Mouse (Mus musculus) liver, adult 2 months (tissue): ENCODE results near the gene Sgms1. TPM values are rescaled to one million over a fixed set of nuclear protein-coding genes. Genes with fewer than 3 reads are reported as not detected.

Source experiments
- DNase-seq: peaks from one replicate; pipeline ENCODE4 v3.0.0-alpha.2; 2011; ENCODE audit warnings: low read depth, low spot score; ENCODE audit errors: extremely low read depth
- H3K27ac ChIP-seq: fragments of 200-500 bp; replicated peaks from 2 replicates; pipeline ENCODE4 v1.5.1; 2012; ENCODE audit warnings: low read depth, mild to moderate bottlenecking, control low read depth, inconsistent platforms, low read length; ENCODE audit not compliant: insufficient read depth
- H3K27me3 ChIP-seq: fragments of 200-500 bp; 2 replicates; pipeline ENCODE4 v1.6.1; 2012; ENCODE audit warnings: mild to moderate bottlenecking, moderate library complexity, low read length, inconsistent platforms; ENCODE audit not compliant: control insufficient read depth, insufficient read depth
- H3K36me3 ChIP-seq: fragments of 200-500 bp; 2 replicates; pipeline ENCODE4 v1.6.1; 2012; ENCODE audit warnings: low read length, inconsistent platforms; ENCODE audit not compliant: control insufficient read depth, insufficient read depth
- H3K4me1 ChIP-seq: fragments of 200-500 bp; 2 replicates; pipeline ENCODE4 v1.6.1; 2011; ENCODE audit warnings: low read length; ENCODE audit not compliant: control insufficient read depth, insufficient read depth
- H3K4me3 ChIP-seq: fragments of 200-500 bp; 2 replicates; pipeline ENCODE4 v1.5.1; 2011; ENCODE audit warnings: low read depth, mild to moderate bottlenecking, control low read depth, low read length, moderate library complexity; ENCODE audit not compliant: insufficient read depth
- H3K79me2 ChIP-seq: fragments of 200-500 bp; 2 replicates; pipeline ENCODE4 v1.6.1; 2012; ENCODE audit warnings: inconsistent platforms, mild to moderate bottlenecking, low read length, moderate library complexity; ENCODE audit not compliant: control insufficient read depth, insufficient read depth
- H3K9ac ChIP-seq: fragments of 200-500 bp; 2 replicates; pipeline ENCODE4 v1.6.1; 2012; ENCODE audit warnings: low read depth, mild to moderate bottlenecking, control low read depth, inconsistent platforms, low read length
- CTCF ChIP-seq: fragments of 200-500 bp; IDR thresholded peaks from 2 replicates; pipeline ENCODE4 v1.5.1; 2011; ENCODE audit warnings: low read depth, low read length, control low read depth
- POLR2A ChIP-seq: fragments of 200-500 bp; IDR thresholded peaks from 2 replicates; pipeline ENCODE4 v1.6.1; 2011; ENCODE audit warnings: low read length, control low read depth; ENCODE audit not compliant: insufficient read depth; ENCODE audit errors: extremely low read depth
- WGBS: fragments of 180-500 bp; shearing (Covaris S2); methylation state at CpG from one replicate; pipeline ENCODE4 v1.1.7; 2018; 5-methylcytosine and 5-hydroxymethylcytosine counted together
- polyA plus RNA-seq: library from polyadenylated mRNA; depleted of rRNA; stranded (reverse); fragments of >200 nt; gene quantifications from 2 replicates; pipeline ENCODE4 v1.2.3, GENCODE M21; 2012
- total RNA-seq: library from RNA; depleted of rRNA; stranded (reverse); fragments of >200 nt; gene quantifications from 2 replicates; pipeline ENCODE4 v1.2.3, GENCODE M21; 2014

The Sgms1 gene
- total and polyA plus RNA-seq, 2 experiments = 6.5 to 26.7 TPM

GRCm38 (mm10) chr19:32380748-32381147 lies 8.8 kb downstream of the Sgms1 start:
- H3K79me2 ChIP-seq = peaks cover 48% of the 10 kb centered on the region
- no peak for DNase-seq
- no peak overlapping the region for H3K9ac ChIP-seq
- no peaks in the 10 kb centered on the region for H3K27me3 ChIP-seq
- 93% methylated on average over 11 of the region's 11 CpGs for WGBS
- H3K4me3 ChIP-seq = no peak overlapping the region
- no peak overlapping the region for H3K27ac ChIP-seq
- no peaks in the 10 kb centered on the region for H3K36me3 ChIP-seq
- H3K4me1 ChIP-seq = peaks cover 2% of the 10 kb centered on the region; the same call in 1 of the 2 replicates
- TF ChIP-seq CTCF (no peak), POLR2A (no peak)

DNA sequence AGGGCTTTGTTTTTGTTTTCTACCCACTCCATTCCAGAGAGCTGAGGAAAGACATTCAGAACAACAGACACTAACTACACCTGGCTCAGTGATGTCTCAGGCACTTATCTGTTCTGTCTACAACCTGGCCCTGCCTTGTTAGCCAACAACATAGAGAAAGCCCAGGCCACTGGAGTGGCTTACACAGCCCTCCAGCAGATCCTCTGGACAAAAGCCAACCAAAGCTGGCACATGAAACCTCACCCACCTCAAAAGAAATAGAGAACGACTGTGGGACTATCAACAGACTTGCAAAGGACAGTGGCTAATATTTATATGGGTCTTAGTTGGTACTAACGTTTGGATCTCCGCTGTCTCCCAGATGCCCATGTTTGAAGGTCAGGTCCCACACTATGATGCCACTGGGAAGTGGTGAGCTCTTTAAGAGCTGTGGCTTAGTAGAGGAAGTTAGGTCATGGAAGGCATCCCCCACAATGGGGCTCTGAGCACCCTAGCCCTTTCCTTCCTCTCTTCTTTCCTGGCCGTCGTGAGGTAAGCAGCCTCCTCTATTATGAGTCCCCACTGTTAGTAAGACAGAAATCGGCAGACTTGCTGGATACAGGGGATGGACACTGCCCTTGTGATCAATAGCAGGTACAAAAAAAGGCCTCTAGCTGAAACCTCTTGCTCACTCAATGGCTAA lies 10.1 kb downstream of the Sgms1 start:
- H3K27ac ChIP-seq = no peak overlapping the region
- TF ChIP-seq CTCF (no peak), POLR2A (no peak)
- no peak overlapping the region for H3K9ac ChIP-seq
- DNase-seq = no peak
- peaks cover 50% of the 10 kb centered on the region for H3K79me2 ChIP-seq
- 69% methylated on average over 6 of the region's 6 CpGs for WGBS
- H3K27me3 ChIP-seq = no peaks in the 10 kb centered on the region
- no peaks in the 10 kb centered on the region for H3K36me3 ChIP-seq
- H3K4me3 ChIP-seq = no peak overlapping the region
- H3K4me1 ChIP-seq = peaks cover 5% of the 10 kb centered on the region

DNA sequence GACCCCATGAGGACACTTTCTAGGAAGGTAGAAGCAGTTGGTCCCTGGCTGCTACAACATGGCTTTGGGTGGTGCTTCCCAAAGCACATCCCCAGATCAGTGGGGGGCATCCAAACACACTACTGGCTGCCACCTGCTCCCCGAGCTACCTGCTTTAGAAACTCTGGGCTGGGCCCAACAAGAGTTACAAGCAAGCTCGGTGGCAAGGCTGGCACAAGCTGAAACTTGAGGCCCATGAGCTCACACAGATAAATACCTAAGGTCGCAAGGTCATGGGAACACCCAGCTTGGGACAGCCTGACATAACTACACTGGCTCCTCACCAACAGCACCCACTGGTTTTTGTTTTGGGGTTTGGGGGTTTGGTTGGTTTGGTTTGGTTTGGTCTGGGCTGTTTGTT lies 10.9 kb downstream of the Sgms1 start:
- WGBS = 54% methylated on average over 3 of the region's 3 CpGs
- no peak overlapping the region for H3K27ac ChIP-seq
- no peak for TF ChIP-seq CTCF
- no peak for TF ChIP-seq POLR2A
- no peaks in the 10 kb centered on the region for H3K27me3 ChIP-seq
- DNase-seq = peak; percentile 29
- no peak overlapping the region for H3K4me3 ChIP-seq
- H3K79me2 ChIP-seq = peaks cover 44% of the 10 kb centered on the region
- H3K4me1 ChIP-seq = peaks cover 8% of the 10 kb centered on the region
- no peak overlapping the region for H3K9ac ChIP-seq
- no peaks in the 10 kb centered on the region for H3K36me3 ChIP-seq

GRCm38 (mm10) chr19:32377701-32378325 lies 11.7 kb downstream of the Sgms1 start:
- Histone ChIP-seq H3K27me3 (no peaks in the 10 kb centered on the region), H3K27ac (no peak overlapping the region), H3K9ac (no peak overlapping the region), H3K4me1 (peaks cover 10% of the 10 kb centered on the region), H3K4me3 (no peak overlapping the region), H3K79me2 (peaks cover 42% of the 10 kb centered on the region), H3K36me3 (no peaks in the 10 kb centered on the region)
- TF ChIP-seq POLR2A = no peak
- no peak for TF ChIP-seq CTCF
- WGBS = 73% methylated on average over 7 of the region's 7 CpGs
- no peak for DNase-seq

GRCm38 (mm10) chr19:32376886-32377535 lies 12.5 kb downstream of the Sgms1 start:
- H3K79me2 ChIP-seq = peaks cover 45% of the 10 kb centered on the region
- H3K36me3 ChIP-seq = no peaks in the 10 kb centered on the region
- H3K9ac ChIP-seq = no peak overlapping the region
- 23% methylated on average over 7 of the region's 7 CpGs for WGBS
- no peak overlapping the region for H3K4me3 ChIP-seq
- H3K27ac ChIP-seq = no peak overlapping the region
- no peaks in the 10 kb centered on the region for H3K27me3 ChIP-seq
- no peak for TF ChIP-seq CTCF
- no peak for TF ChIP-seq POLR2A
- peaks cover 13% of the 10 kb centered on the region for H3K4me1 ChIP-seq
- peak; percentile 58 for DNase-seq
